Comparison of ENCODE assay signal across 9 mouse cellular contexts in genomic region chr1:64876276-64876675, GRCm38 (mm10).
DNase-seq lines count a peak whose midpoint lies in the region; ATAC-seq lines count a peak whose summit lies in the region.
"Had no signal": no experiment of that assay in that cellular context is flagged by ENCODE, and none has a peak within 500 bp of the region (broad histone marks: within the 10 kb centered on the region; RNA-seq: fewer than 3 reads in every experiment).

No protein-coding gene starts in this region.

- peak; percentile 51 to 65 for DNase-seq in heart, adult 9 months (ENCODE audit: low spot score in 2 of 2)
- peak; percentile 52 to 53 for DNase-seq in kidney, postnatal 36 days
- DNase-seq in thymus, postnatal 25 days: peak; percentile 40
- no peak for DNase-seq in layer of hippocampus, postnatal 36 days
- DNase-seq in c-Kit-positive CD71-positive TER-119-positive erythroid progenitor cells, embryonic 14.5 days (ENCODE audit: low spot score): no peak
- DNase-seq in urinary bladder, adult 2 months (ENCODE audit: low spot score): no peak

- H3K9me3 ChIP-seq in liver, embryonic 16.5 days (replicated peaks; ENCODE audit: control insufficient read depth, low read length): no peaks in the 10 kb centered on the region
- no peaks in the 10 kb centered on the region for H3K9me3 ChIP-seq in liver, embryonic 12.5 days (replicated peaks)
- H3K9me3 ChIP-seq: forebrain, embryonic 10.5 days had no signal

- no peaks in the 10 kb centered on the region for H3K36me3 ChIP-seq in liver, embryonic 16.5 days (ENCODE audit: control insufficient read depth, insufficient read depth)
- H3K36me3 ChIP-seq in liver, embryonic 12.5 days: no peaks in the 10 kb centered on the region
- H3K36me3 ChIP-seq: forebrain, embryonic 10.5 days had no signal

- H3K4me2 ChIP-seq in liver, embryonic 16.5 days (ENCODE audit: low read depth, low read length): no peak overlapping the region
- no peak overlapping the region for H3K4me2 ChIP-seq in liver, embryonic 12.5 days

- no peak overlapping the region for H3K4me3 ChIP-seq in liver, embryonic 16.5 days (ENCODE audit: low read depth, low read length)
- no peak overlapping the region for H3K4me3 ChIP-seq in liver, embryonic 12.5 days
- H3K4me3 ChIP-seq: forebrain, embryonic 10.5 days had no signal

- H3K27ac ChIP-seq in liver, embryonic 16.5 days (ENCODE audit: low read length): no peak overlapping the region
- H3K27ac ChIP-seq in liver, embryonic 12.5 days: no peak overlapping the region
- H3K27ac ChIP-seq: forebrain, embryonic 10.5 days had no signal

- ATAC-seq in liver, embryonic 16.5 days (ENCODE audit: low read depth): peak; percentile 39; the same call in 1 of the 2 replicates
- ATAC-seq in liver, embryonic 12.5 days: no peak

- H3K9ac ChIP-seq in liver, embryonic 16.5 days (ENCODE audit: low read depth, low read length): no peak overlapping the region
- H3K9ac ChIP-seq in liver, embryonic 12.5 days: no peak overlapping the region

- 20% methylated on average over 3 of the region's 3 CpGs for WGBS in liver, embryonic 16.5 days (ENCODE audit: insufficient replicate concordance)
- 27% methylated on average over 3 of the region's 3 CpGs for WGBS in liver, embryonic 12.5 days (ENCODE audit: insufficient replicate concordance)

- H3K27me3 ChIP-seq in liver, embryonic 16.5 days (ENCODE audit: control insufficient read depth, insufficient read depth, low read depth, low read length): no peaks in the 10 kb centered on the region
- no peaks in the 10 kb centered on the region for H3K27me3 ChIP-seq in liver, embryonic 12.5 days (replicated peaks)

- no peaks in the 10 kb centered on the region for H3K4me1 ChIP-seq in liver, embryonic 16.5 days (ENCODE audit: control insufficient read depth, low read depth, low read length)
- H3K4me1 ChIP-seq in liver, embryonic 12.5 days: 0 out of 2 replicates have a peak, but pooled peaks cover 2% of the 10 kb centered on the region

Comparison
In these comparisons a context has a peak if more than half of its experiments do, and no peak if none do; other contexts are left out.
1. DNase-seq: peak in heart, adult 9 months (2 of 2), kidney, postnatal 36 days (2 of 2) and thymus, postnatal 25 days (single experiment); none in layer of hippocampus, postnatal 36 days (0 of 2), c-Kit-positive CD71-positive TER-119-positive erythroid progenitor cells, embryonic 14.5 days (single experiment) and urinary bladder, adult 2 months (single experiment).